Mouse (Mus musculus) lung, embryonic 14.5 days (tissue): ENCODE results near the gene Spats2. TPM values are rescaled to one million over a fixed set of nuclear protein-coding genes. Genes with fewer than 3 reads are reported as not detected.

Source experiments
- ATAC-seq: fragments of 200-750 bp; cut with Nextera tagmentation; 2 replicates; pipeline ENCODE4 v1.8.0; 2017; ENCODE audit warnings: mild to moderate bottlenecking, moderate TSS enrichment, moderate library complexity; ENCODE audit not compliant: insufficient read depth
- DNase-seq: peaks from one replicate; pipeline ENCODE4 v3.0.0-alpha.2; 2015
- H3K27ac ChIP-seq: fragments of 300-500 bp; sonication (generic); 2 replicates; pipeline ENCODE4 v1.5.1; 2014; ENCODE audit warnings: low read depth, mild to moderate bottlenecking, moderate library complexity
- H3K27me3 ChIP-seq: fragments of 300-500 bp; sonication (generic); 2 replicates; pipeline ENCODE4 v1.6.1; 2014; ENCODE audit warnings: low read length, control low read depth; ENCODE audit not compliant: insufficient read depth
- H3K36me3 ChIP-seq: fragments of 300-500 bp; sonication (generic); 2 replicates; pipeline ENCODE4 v1.6.1; 2014; ENCODE audit warnings: control low read depth; ENCODE audit not compliant: insufficient read depth
- H3K4me1 ChIP-seq: fragments of 300-500 bp; sonication (generic); 2 replicates; pipeline ENCODE4 v1.6.1; 2014; ENCODE audit warnings: antibody characterized with exemption, control low read depth; ENCODE audit not compliant: insufficient read depth
- H3K4me2 ChIP-seq: fragments of 300-500 bp; sonication (generic); 2 replicates; pipeline ENCODE4 v1.6.1; 2014; ENCODE audit warnings: mild to moderate bottlenecking
- H3K4me3 ChIP-seq: fragments of 300-500 bp; sonication (generic); 2 replicates; pipeline ENCODE4 v1.5.1; 2014; ENCODE audit warnings: low read depth, low read length
- H3K9ac ChIP-seq: fragments of 300-500 bp; sonication (generic); 2 replicates; pipeline ENCODE4 v1.6.1; 2014
- H3K9me3 ChIP-seq: fragments of 300-500 bp; sonication (generic); 2 replicates; pipeline ENCODE4 v1.6.1; 2016; ENCODE audit warnings: low read depth, low read length, control low read depth
- CTCF ChIP-seq: IDR thresholded peaks from 2 replicates; pipeline ENCODE4 v1.5.1; 2016; ENCODE audit warnings: antibody characterized with exemption, low read depth
- WGBS: fragments of 180-500 bp; shearing (Covaris S2); extraction: QIAGEN DNeasy Blood & Tissue Kit; methylation state at CpG from one replicate; pipeline ENCODE4 v1.1.7; 2014; 5-methylcytosine and 5-hydroxymethylcytosine counted together
- polyA plus RNA-seq: library from polyadenylated mRNA; unstranded; fragments of >200 nt; fragmentation: Nextera tagmentation; extraction: Ambion mirVana; gene quantifications from 2 replicates; pipeline ENCODE4 v1.2.1, GENCODE M21; 2014

The Spats2 gene
- polyA plus RNA-seq, 1 experiment from 2014 or later: 39.7 TPM

GRCm38 (mm10) chr15:99184217-99184914 lies 58.6 kb downstream of the Spats2 start:
- H3K27ac ChIP-seq: no peak overlapping the region
- TF ChIP-seq CTCF: no peak
- no peak overlapping the region for H3K9ac ChIP-seq
- DNase-seq (no peak), ATAC-seq (no peak)
- H3K36me3 ChIP-seq: peaks cover 82% of the 10 kb centered on the region
- H3K4me3 ChIP-seq: no peak overlapping the region
- no peaks in the 10 kb centered on the region for H3K9me3 ChIP-seq
- H3K27me3 ChIP-seq: no peaks in the 10 kb centered on the region
- H3K4me2 ChIP-seq: no peak overlapping the region
- WGBS: 86% methylated on average over 9 of the region's 9 CpGs
- H3K4me1 ChIP-seq: no peaks in the 10 kb centered on the region

GRCm38 (mm10) chr15:99194358-99194757 lies 68.6 kb downstream of the Spats2 start:
- TF ChIP-seq CTCF: no peak
- Histone ChIP-seq H3K4me2 (no peak overlapping the region), H3K36me3 (peaks cover 49% of the 10 kb centered on the region), H3K4me3 (no peak overlapping the region), H3K27me3 (no peaks in the 10 kb centered on the region), H3K9me3 (no peaks in the 10 kb centered on the region), H3K9ac (no peak overlapping the region), H3K27ac (no peak overlapping the region), H3K4me1 (no peaks in the 10 kb centered on the region)
- no peak for DNase-seq
- ATAC-seq: no peak
- 75% methylated on average over 10 of the region's 10 CpGs for WGBS

GRCm38 (mm10) chr15:99195043-99195442 lies 69.3 kb downstream of the Spats2 start:
- H3K27me3 ChIP-seq: no peaks in the 10 kb centered on the region
- H3K4me1 ChIP-seq: no peaks in the 10 kb centered on the region
- peak; percentile 43 for DNase-seq
- ATAC-seq: no peak
- no peak overlapping the region for H3K4me3 ChIP-seq
- TF ChIP-seq CTCF: no peak
- H3K9ac ChIP-seq: no peak overlapping the region
- no peak overlapping the region for H3K4me2 ChIP-seq
- H3K36me3 ChIP-seq: peaks cover 49% of the 10 kb centered on the region
- H3K27ac ChIP-seq: no peak overlapping the region
- H3K9me3 ChIP-seq: no peaks in the 10 kb centered on the region
- 53% methylated on average over 6 of the region's 6 CpGs for WGBS

- Histone ChIP-seq H3K4me3 (no peak overlapping the region), H3K9ac (no peak overlapping the region), H3K36me3 (peaks cover 31% of the 10 kb centered on the region), H3K27me3 (no peaks in the 10 kb centered on the region), H3K4me2 (no peak overlapping the region), H3K9me3 (no peaks in the 10 kb centered on the region), H3K27ac (no peak overlapping the region), H3K4me1 (no peaks in the 10 kb centered on the region)
- TF ChIP-seq CTCF: peak; percentile 50
- ATAC-seq: no peak
- DNase-seq: peak; percentile 83
These were observed 73.0 kb downstream of the Spats2 start for GRCm38 (mm10) chr15:99198761-99199160.

- no peaks in the 10 kb centered on the region for H3K9me3 ChIP-seq
- 84% methylated on average over 8 of the region's 8 CpGs for WGBS
- DNase-seq: no peak
- no peaks in the 10 kb centered on the region for H3K4me1 ChIP-seq
- TF ChIP-seq CTCF: no peak
- no peak overlapping the region for H3K4me2 ChIP-seq
- H3K9ac ChIP-seq: no peak overlapping the region
- H3K27ac ChIP-seq: no peak overlapping the region
- no peak for ATAC-seq
- no peak overlapping the region for H3K4me3 ChIP-seq
- H3K27me3 ChIP-seq: no peaks in the 10 kb centered on the region
- peaks cover 49% of the 10 kb centered on the region for H3K36me3 ChIP-seq
These were observed 80.2 kb downstream of the Spats2 start for GRCm38 (mm10) chr15:99205959-99206358.

- 82% methylated on average over 10 of the region's 10 CpGs for WGBS
- Histone ChIP-seq H3K4me2 (no peak overlapping the region), H3K27me3 (no peaks in the 10 kb centered on the region), H3K4me3 (no peak overlapping the region), H3K27ac (no peak overlapping the region), H3K9ac (no peak overlapping the region), H3K4me1 (no peaks in the 10 kb centered on the region), H3K9me3 (no peaks in the 10 kb centered on the region), H3K36me3 (peaks cover 55% of the 10 kb centered on the region)
- ATAC-seq (no peak), DNase-seq (no peak)
- TF ChIP-seq CTCF: no peak
These were observed 87.5 kb downstream of the Spats2 start for GRCm38 (mm10) chr15:99213183-99213582.

GRCm38 (mm10) chr15:99214941-99215340 lies 89.2 kb downstream of the Spats2 start:
- peak; percentile 58 for TF ChIP-seq CTCF
- Histone ChIP-seq H3K9ac (no peak overlapping the region), H3K36me3 (peaks cover 41% of the 10 kb centered on the region), H3K9me3 (no peaks in the 10 kb centered on the region), H3K4me2 (no peak overlapping the region), H3K27ac (no peak overlapping the region), H3K4me3 (no peak overlapping the region), H3K4me1 (no peaks in the 10 kb centered on the region), H3K27me3 (peaks cover 5% of the 10 kb centered on the region; the same call in 1 of the 2 replicates)
- ATAC-seq: no peak
- DNase-seq: peak; percentile 39
- whole genome bisulfite sequencing: 83% methylated on average over 2 of the region's 2 CpGs
